Mouse (Mus musculus): ENCODE data around the gene Inpp5e.

DNA sequence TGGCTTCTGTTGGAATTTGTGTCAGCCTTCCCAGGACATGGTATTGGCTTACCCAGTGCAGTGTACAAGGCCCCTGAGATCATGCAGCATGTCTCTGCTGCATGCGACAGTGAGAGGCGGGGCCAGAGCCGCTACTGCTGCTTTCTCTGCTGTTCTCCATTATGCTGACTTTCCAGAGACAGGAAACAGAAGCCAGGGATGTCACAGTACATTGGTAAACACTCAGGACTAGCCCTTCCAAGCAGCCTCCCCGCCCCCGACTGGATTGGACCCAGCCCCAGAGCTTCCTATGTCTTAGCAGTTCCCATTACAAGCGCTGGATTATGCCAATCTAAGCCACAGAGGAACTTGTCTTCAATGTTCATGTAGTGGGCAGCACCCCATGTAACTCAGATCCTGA, 60.8 kb downstream of the Inpp5e start:
- TF ChIP-seq CTCF (IDR thresholded peaks at IDR 0.05; ENCODE audit: borderline replicate concordance, insufficient read depth, low read depth, low read length) (no peak), POLR2A (IDR thresholded peaks at IDR 0.05; ENCODE audit: borderline replicate concordance, insufficient read depth, low read length) (no peak)
